Mouse (Mus musculus): Measurements from ENCODE around the gene Slc2a3. TPM values are rescaled to one million over a fixed set of nuclear protein-coding genes. Genes with fewer than 3 reads are reported as not detected.
A peak's percentile ranks its signal among the peaks of the same experiment; 100 is the strongest.
"Not testable (repeated sequence)": the region's sequence is repeated elsewhere in the genome, so short reads cannot be mapped to it uniquely, and the experiment has no call there.

The Slc2a3 gene
- total and polyA plus RNA-seq, 3 experiments: 2.1 to 10.5 (median 5.2) TPM

DNA sequence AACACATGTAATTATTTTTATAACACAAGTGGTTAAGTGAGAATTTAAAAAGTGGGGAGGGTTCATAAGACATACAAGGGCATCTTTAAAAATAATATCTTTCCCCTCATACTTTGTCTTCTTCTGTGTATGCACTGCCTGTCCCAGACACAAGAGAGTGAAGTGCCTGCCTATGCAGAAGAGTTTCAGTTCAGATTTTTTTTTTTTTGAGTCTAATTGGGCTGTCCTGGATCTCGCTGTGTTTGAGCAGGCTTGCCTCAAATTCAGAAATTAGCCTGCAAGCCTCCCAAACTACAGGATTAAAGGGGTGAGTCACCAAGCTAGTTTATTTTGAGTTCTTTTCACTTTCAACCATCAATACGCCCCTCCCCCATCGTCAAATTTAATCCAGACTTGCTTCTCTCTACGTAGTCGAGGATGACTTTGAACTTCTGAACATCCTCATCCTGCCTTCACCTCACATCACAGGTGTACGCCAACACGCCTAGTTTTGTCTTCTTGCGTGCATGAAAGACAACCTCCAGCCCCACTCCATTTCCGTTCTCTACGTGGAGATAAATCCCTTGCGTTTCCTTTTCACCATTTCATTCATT is 8.7 kb upstream of the Slc2a3 start:
- no peak for DNase-seq

DNA sequence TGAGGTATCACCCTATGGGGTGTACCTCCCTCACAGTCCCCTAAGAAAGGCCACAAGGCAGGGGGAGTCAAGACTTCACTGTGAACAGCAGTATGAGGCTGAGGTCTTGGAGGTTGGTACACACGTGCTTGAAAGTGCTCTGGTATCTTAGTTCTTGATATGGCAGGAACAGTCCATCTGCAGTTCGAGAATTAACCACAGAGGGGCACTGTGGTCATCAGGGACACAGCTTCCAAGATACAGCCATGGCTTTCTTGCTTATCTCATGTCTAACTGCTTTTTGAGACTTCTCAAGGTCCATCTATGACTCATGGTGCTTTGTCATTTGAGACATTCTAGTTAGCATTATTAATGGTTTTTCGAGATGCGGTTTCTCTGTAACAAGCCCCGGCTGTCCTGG is 3.0 kb upstream of the Slc2a3 start:
- DNase-seq: peak; percentile 83

DNA sequence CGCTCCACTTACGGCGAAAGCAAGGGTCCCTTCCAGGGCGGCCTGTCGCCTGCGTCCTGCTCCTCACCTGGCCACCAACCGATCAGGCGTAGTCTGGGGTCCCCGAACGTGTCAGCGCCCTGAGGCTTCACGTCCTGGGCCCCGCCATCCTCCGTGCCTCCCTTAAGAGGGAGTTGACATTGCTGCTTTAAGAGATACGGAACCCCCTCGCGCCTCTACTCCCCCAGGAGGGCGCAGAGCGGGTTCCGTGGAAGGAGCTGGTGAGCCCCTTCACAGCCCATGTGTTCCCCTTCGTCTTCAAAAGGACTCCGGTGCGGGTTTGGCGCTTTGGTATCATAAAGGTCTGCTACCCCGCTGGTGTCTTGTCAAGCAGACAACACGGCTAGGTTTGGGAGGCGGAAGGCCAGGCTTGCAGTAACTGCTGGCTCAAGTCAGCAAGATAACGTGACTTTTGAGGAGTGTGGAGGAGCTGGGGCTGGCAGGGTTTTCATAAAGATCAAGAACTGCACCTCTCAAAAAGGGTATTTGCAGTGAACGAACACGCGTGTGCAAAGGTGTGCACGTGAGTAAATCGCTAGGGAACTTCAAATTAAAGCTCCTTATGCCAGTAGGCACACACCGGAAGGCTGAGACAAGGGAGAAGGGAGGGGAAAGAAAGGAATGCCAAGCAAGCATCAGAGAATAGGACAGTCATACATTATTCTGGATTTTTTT is 518 bp upstream of the Slc2a3 start:
- peak; percentile 51 for DNase-seq

DNA sequence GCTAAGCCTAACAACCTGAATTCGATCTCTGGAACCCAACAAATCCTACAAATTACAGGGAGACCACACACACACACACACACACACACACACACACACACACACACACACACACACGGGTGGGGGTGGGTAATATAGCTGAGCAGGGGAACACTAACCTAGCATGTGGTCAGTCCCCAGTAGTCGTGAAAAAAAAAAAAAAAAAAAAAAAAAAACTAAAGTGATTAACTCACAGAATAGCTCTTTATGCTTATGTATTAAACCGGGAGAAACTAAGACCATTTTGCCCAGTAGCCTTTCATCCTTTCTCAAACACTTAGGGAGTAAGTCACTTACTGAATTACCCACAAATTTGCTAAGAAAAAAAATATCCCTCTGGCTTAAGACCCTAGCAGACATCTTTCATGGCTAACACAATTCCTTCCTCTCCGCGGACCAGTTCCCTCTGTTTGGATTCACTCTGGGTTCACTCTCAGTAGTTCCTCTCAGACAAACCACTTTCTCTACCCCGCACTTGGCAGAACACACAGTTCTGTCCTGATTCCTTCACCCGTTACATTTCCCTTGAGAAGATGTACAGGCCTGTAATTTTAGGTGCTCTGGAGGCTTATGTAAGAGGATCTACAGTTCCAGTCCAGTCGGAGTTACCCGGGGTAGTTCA is 670 bp downstream of the Slc2a3 start:
- DNase-seq: no peak

DNA sequence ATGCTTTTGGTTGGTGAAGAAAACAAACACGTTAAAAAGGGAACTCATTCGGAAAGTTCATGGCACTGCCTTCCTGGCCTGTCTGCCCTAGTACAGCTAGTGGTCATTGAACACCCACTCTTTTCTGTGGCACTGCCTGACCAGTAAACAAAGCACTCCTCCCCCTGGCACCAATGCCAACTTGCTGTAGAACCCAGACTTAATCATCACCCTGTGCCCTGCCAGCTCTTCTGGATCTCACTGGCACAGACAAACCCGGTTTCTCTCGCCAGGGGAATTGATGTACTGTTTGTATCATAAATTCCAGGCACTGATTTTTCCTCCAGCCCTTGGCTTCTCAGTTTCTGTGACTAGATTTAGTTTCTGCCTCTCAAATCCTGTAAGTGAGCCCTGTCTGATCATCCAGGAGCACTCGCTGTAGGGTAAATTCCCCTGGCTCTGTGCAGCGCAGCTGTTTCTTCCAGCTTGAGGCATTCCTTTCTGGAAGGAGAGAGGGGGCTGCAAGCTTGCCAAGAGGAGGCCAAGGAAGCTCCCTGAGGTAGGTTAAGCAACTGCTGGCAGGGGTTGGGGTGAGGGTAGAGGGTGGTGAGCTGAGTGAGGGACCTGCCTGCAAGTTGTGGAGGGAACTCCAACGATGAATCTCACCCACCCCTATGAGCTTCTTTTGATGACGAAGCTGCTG is 6.0 kb downstream of the Slc2a3 start:
- DNase-seq: peak; percentile 54

DNA sequence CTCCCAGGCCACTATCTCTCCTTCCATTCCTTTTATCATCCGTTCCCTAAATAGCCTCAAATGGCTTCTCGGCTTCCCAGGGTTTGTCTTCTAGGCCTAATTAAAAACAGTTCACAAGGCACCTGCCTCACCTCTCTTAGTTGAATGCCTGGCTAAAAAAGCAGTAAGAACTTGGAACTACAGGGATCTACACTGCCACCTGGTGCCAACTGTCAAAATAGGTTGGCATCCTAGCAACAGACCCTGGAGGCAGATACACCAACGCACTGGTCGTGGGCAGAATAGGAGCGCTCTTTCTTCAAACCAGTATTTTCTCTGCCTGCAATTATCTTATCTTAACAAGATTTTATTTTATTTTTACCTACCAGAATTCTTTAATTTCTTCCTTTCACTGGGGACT is 15.2 kb downstream of the Slc2a3 start:
- DNase-seq: peak; percentile 47

DNA sequence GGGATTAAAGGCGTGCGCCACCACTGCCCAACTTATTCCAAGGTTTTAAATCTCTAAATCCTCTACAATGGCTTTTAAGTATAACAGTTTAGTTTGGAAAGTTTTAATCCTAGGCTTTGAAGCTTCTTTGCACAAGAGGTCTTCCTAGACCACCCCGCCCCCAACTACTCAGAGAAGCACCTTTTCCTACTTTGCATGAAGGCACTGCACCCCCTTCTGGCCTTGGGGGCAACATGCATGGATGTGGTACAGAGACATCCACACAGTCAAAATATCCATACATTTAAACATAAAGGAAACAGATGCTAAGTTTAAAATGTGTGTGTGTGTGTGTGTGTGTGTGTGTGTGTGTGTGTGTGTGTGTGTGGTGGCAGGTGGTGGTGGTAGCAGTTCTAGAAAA is 16.6 kb downstream of the Slc2a3 start:
- DNase-seq: no peak

DNA sequence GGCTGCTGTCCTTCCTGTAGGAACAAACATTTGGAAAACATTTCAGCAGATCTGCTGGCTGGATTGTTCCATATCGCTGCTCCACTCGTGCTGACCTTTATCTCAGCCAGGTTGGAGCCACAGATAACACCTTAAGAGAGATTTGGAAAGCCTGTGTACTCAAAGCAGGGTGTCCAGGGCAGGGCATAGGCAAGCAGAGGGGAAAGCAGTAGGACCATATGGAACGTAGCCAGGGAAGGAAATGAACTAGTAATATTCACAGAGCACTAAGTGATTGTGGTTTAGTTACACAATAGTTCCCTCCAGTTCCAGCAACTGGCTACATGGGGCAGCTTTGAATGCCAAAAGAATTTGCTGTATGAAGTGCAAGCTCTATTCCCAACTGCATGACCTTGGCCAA is 19.3 kb downstream of the Slc2a3 start:
- peak; percentile 28 for DNase-seq

DNA sequence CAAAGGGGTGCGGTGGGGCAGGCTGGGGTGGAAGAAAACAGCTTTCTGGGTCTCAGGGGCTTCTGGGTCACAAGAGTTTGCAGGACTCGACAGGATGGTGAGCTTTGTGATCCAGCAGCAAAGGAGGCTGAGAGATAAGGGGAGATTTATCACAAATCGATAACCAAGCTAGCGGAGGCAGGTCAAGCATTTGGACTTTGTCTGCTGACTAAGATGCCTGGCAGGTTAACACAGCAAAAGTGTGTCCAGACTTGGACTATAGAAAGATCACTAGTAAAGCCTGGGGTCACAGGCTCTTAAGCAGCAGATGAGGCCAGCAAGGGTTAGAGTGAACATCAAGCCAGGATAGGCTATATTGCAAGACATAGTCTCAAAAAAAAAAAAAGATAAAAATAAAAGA is 20.3 kb downstream of the Slc2a3 start:
- DNase-seq: no peak

DNA sequence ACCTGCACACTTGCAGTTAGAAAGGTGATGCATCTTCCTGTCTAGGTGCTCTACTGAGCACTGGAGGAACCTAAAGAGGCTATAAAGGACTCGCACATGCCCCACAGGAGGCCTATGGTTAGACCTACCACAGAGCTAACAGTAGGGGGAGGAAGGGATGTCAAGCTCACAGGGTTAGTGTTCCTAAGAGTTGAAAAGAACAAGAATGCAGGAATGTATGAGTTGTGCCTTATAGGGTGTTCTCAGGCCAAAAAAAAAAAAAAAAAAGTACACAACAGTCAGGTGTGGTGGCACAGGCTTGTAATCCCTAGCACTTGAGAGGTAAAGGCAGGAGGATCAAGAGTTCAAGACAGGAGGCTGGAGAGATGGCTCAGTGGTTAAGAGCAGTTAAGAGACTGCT is 21.5 kb downstream of the Slc2a3 start:
- DNase-seq: no peak

DNA sequence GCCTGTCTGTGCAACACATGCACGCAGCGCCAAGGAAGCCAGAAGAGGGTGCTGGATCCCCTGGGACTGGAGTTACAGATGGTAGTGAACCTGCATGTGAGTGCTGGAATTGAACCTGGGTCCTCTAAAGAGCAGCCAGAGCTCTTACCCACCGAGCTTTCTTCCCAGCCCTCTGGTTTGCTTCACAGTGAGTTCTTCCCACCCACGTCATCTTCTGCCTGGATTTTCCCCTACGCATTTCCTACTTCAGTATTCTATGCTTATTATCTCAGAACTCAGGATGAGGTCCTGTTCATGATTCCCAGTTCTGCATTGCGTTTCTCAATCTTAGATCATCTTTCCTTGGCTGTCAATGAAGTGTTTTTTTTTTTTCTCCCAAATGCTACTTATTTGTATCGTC is 25.4 kb downstream of the Slc2a3 start:
- no peak for DNase-seq

DNA sequence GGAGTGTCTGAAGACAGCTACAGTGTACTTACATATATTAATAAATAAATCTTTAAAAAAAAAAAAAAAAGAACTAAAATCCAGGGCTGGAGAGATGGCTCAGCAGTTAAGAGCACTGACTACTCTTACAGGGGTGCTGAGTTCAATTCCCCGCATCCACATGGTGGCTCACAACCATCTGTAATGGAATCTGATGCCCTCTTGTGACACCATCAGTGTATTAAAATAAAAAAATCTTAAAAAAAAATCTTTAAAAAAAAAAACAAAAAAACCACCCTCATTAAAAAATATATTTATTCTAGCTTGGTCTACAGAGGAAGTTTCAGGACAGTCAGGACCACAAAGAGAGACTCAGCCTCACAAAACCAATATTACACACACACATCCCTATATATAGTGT is 27.1 kb downstream of the Slc2a3 start:
- no peak for DNase-seq

DNA sequence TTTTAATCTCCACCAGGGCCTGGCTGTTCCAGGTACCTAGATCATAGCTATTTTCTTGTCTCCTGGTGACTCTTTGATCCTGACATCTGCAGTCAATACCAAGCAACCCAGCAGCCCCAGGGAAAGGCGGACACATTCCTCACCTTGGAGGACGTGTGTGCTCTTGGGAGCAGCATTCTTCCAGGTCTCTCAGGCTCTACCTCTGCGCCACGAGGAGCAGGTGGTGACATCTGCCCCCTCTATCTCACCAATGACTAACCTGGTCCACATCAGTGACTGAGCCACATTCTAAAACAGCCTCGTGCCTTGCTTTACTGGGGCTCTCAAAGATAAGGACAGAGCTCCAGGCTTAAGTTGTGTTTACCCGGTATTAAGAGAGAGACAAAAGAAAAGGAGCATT is 28.7 kb downstream of the Slc2a3 start:
- no peak for DNase-seq

DNA sequence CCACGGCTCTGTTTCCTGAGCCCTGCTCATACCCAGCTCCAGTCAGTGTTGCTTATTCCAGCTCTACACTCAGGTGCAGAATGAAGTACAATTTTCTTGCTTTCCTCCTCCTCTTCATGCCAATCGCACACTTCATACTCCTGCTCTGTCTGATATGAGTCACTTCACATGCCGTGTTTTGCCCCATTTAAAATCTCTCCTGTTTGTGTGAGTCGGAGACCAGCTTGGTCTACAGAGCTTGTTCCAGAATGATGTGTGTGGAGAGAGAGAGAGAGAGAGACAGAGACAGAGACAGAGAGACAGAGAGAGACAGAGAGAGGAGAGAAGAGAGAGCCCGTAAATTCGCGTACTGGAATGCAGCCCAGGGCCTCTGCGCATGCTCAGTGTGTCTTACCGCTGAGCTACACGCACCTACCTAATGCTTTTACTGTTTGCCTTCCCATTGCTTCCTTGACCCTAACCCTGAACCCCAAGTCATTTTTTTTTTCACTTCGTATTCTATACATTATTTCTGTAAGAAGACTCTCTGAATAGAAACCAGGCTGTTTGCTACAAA is 30.6 kb downstream of the Slc2a3 start:
- DNase-seq: no peak

DNA sequence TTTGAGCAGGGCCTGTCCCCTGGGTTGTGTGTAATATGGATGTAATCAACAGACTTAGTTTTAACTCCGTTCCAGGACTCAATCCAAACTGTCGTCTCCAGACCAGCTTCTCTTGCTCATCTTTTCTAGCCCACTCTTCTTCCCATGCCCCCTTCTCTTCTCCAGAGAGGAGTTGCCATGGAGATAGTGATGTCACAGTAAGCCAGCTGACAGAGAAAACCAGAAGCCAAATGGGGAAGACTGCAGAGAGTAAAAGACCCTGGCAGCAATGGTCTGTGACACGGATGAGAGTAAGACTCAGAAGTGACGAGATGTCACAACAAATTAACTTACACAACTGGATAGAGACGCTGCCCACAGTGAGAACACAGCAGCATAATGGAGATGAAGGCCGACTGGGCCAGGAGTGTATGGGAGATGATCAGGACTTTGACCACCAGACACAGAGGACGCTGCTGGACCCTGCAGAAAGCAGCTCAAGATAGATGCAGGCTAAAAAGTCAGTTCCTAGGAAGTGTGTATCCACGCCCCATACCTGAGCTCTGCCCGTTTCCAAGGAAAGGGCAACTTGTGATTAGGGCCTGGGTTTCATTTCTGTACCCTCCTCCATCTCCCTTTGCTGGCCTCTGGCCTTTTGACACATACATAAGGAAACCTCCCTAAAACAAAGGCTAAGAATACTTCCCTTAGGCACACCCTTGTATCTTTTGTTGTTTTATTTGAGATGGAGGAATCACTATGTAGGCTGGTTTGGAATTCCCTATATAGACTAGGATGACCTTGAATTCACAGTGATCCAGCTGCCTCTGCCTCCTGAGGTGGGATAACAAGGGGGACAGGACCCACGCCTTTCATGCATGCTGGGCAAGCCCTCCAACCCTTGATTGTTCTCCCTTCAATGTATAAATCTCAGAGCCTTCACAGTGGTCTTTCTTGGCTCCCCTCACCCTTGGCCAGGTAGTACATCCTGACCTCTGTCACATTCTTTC is 31.4 kb downstream of the Slc2a3 start:
- no peak for DNase-seq

DNA sequence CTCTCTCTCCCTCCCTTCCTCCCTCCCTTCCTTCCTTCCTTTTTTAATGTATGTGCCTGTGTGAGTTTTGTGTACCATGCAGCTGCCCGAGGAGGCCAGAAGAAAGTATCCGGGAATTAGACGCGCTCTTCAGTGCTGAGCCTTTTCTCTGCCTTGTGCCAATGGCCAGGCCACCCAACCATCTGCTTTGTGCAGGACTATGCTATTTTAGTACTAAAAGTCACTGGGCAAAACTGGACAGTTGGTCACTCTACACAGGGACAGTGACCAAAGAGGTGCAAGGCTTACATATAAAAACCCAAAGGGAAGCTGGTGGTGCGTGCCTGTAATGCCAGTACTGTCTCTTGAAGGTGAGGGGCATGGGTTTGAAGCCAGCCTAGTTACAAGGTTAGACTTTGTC is 33.2 kb downstream of the Slc2a3 start:
- no peak for DNase-seq

DNA sequence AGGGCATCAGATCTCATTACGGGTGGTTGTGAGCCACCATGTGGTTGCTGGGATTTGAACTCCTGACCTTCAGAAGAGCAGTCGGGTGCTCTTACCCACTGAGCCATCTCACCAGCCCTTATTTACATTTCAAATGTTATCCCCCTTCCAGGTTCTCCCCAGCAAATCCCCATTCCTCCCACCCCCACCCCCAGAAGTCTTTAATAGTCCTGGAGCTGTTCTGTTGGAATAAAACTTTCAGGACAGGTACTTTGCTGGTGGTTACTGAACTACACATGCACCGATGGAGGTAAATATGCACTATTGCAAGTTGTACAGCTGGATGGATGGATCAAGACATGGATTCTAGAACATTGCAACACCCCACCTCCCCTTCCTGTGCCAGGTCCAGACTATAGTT is 34.4 kb downstream of the Slc2a3 start:
- not testable (repeated sequence) for DNase-seq

DNA sequence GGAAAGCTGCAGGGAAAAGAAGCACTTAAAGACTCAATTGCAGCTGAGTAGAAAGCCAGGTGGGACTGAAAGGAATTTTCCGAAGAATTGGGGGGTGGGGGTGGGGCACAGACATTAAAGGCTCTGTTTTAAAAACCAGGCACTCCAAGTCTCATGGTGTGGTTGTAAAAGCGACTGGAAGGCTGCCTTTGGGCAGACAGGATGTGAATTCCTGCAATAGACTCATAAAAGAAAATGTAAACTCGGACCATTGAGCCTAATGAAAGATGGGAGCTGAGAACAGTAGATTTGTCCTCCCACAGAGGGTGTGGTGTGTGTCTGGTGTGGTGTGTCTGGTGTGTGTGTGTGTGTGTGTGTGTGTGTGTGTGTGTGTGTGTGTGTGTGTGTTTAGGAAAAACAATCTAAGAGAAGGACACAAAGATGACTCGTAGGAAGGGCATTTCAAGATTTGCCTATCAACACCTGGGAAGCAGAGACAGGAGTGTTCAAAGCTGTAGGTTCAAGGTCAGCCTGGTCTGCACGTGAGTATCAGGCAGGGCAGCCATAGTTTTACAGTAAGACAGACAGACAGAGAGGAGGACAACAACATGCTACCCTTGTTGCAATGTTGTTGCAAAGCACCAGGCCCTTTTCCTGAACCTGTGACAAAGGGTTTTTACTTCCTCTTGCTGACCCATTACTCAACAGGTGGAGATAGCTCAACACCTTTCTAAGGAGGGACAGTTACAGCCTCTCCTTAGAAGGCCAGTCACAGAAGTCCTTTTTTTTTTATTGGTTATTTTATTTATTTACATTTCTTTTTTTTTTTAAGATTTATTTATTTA is 35.1 kb downstream of the Slc2a3 start:
- no peak for DNase-seq

DNA sequence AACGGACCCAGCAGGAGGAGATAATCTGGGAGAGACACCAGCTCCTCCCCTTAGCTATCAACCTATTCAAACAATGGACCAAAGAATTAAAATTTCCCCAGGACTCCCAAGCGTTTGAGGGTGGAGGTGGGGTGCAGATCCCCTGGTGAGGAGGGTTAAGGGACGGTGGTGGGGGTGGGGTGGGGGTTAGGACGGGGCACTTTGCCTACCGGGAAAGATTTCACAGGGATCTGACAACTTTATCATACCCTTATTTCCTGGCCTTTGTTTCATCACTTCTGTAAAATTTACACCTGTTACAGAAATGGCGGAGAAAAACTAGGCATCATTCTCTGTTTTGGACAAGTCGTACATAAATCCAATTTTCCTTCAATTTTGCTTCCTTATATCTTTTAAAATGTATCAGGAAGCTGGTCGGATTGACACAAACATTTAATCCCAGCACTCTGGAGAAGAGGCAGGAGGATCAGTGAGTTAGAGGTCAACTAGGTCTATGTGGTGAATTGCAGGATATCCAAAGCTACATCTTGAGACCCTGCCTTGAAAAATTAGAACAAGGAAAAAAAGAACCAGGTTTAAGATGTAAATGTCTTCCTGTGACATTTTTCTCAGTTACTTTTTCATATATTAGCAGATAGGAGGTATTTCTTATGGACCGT is 36.0 kb downstream of the Slc2a3 start:
- DNase-seq: no peak
